In genomic region chr8:71272286-71273150, GRCm38 (mm10) we compare ENCODE assay signal across 8 mouse cellular contexts. TPM values are rescaled to one million over a fixed set of nuclear protein-coding genes. Genes with fewer than 3 reads are reported as not detected.
A peak's percentile ranks its signal among the peaks of the same experiment; 100 is the strongest.
DNase-seq lines count a peak whose midpoint lies in the region; ATAC-seq lines count a peak whose summit lies in the region.

TSS of gene Myo9b (plus strand) at chr8:71272714.
TSS of gene Haus8 (minus strand) at chr8:71272934.

- ATAC-seq in heart, embryonic 13.5 days (ENCODE audit: extremely low read depth, insufficient number of reproducible peaks, low FRiP score, low TSS enrichment) = peak; percentile 99
- peak; percentile 95 for ATAC-seq in liver, embryonic 12.5 days
- peak; percentile 98 for ATAC-seq in stomach, embryonic 15.5 days (ENCODE audit: insufficient read depth, low FRiP score, low read depth)

- DNase-seq in CD4-positive, CD25-positive, alpha-beta regulatory T cell, adult 2 months (ENCODE audit: low read depth, low spot score) = peak; percentile 99
- DNase-seq in fat pad, adult 2 months (ENCODE audit: extremely low read depth, low read depth, low spot score) = peak; percentile 75
- peak; percentile 98 for DNase-seq in kidney, postnatal 10 days
- peak; percentile 97 to 98 for DNase-seq in natural killer cell, adult 2 months (ENCODE audit: low spot score in 2 of 2)

- H3K9me3 ChIP-seq in heart, embryonic 13.5 days = no peaks in the 10 kb centered on the region
- H3K9me3 ChIP-seq in liver, embryonic 12.5 days (replicated peaks) = no peaks in the 10 kb centered on the region
- no peaks in the 10 kb centered on the region for H3K9me3 ChIP-seq in stomach, embryonic 15.5 days

- no peaks in the 10 kb centered on the region for H3K27me3 ChIP-seq in heart, embryonic 13.5 days (replicated peaks)
- no peaks in the 10 kb centered on the region for H3K27me3 ChIP-seq in liver, embryonic 12.5 days (replicated peaks)
- no peaks in the 10 kb centered on the region for H3K27me3 ChIP-seq in stomach, embryonic 15.5 days (replicated peaks)

- peaks cover 6% of the 10 kb centered on the region; the same call in 1 of the 2 replicates for H3K4me1 ChIP-seq in brown adipose tissue, adult 24 weeks (ENCODE audit: control insufficient read depth, insufficient read depth, insufficient read length, low read length)
- H3K4me1 ChIP-seq in heart, embryonic 13.5 days = peaks cover 59% of the 10 kb centered on the region
- peaks cover 60% of the 10 kb centered on the region for H3K4me1 ChIP-seq in liver, embryonic 12.5 days
- H3K4me1 ChIP-seq in stomach, embryonic 15.5 days = peaks cover 14% of the 10 kb centered on the region

- H3K9ac ChIP-seq in heart, embryonic 13.5 days = peak within 1 kb of the TSS; percentile 90
- peak within 1 kb of the TSS; percentile 93 for H3K9ac ChIP-seq in liver, embryonic 12.5 days
- H3K9ac ChIP-seq in stomach, embryonic 15.5 days = peak within 1 kb of the TSS; percentile 77

- peak within 1 kb of the TSS; percentile 84 for H3K4me3 ChIP-seq in brown adipose tissue, adult 24 weeks (ENCODE audit: insufficient read depth, low read depth, low read length)
- H3K4me3 ChIP-seq in heart, embryonic 13.5 days = peak within 1 kb of the TSS; percentile 88
- peak within 1 kb of the TSS; percentile 91 for H3K4me3 ChIP-seq in liver, embryonic 12.5 days
- peak within 1 kb of the TSS; percentile 81 for H3K4me3 ChIP-seq in stomach, embryonic 15.5 days (replicated peaks)

- H3K27ac ChIP-seq in brown adipose tissue, adult 24 weeks (replicated peaks; ENCODE audit: low read depth, low read length) = peak within 1 kb of the TSS; percentile 75
- H3K27ac ChIP-seq in heart, embryonic 13.5 days (replicated peaks) = peak within 1 kb of the TSS; percentile 91
- peak within 1 kb of the TSS; percentile 93 for H3K27ac ChIP-seq in liver, embryonic 12.5 days
- H3K27ac ChIP-seq in stomach, embryonic 15.5 days = peak within 1 kb of the TSS; percentile 89

- peak within 1 kb of the TSS; percentile 87 for H3K4me2 ChIP-seq in heart, embryonic 13.5 days
- peak within 1 kb of the TSS; percentile 88 for H3K4me2 ChIP-seq in liver, embryonic 12.5 days
- H3K4me2 ChIP-seq in stomach, embryonic 15.5 days = peak within 1 kb of the TSS; percentile 77

- WGBS in heart, embryonic 13.5 days = under 1% methylated on average over 84 of the region's 84 CpGs
- WGBS in liver, embryonic 12.5 days (ENCODE audit: insufficient replicate concordance) = under 1% methylated on average over 84 of the region's 84 CpGs
- under 1% methylated on average over 84 of the region's 84 CpGs for WGBS in stomach, embryonic 15.5 days

- H3K36me3 ChIP-seq in heart, embryonic 13.5 days = peaks cover 47% of the 10 kb centered on the region
- peaks cover 43% of the 10 kb centered on the region for H3K36me3 ChIP-seq in liver, embryonic 12.5 days
- H3K36me3 ChIP-seq in stomach, embryonic 15.5 days = no peaks in the 10 kb centered on the region

RNA-seq across cellular contexts. Expression of gene Myo9b, which starts in this region (rescaled TPM):
- polyA plus RNA-seq in brown adipose tissue, adult 24 weeks (2012; ENCODE audit: insufficient read depth, insufficient read length, missing spikeins) = 10.3 and 14.4 TPM in 2 replicates
- polyA plus RNA-seq in heart, embryonic 13.5 days (2015; fragmentation: Nextera tagmentation; extraction: Ambion mirVana) = 14.5 and 16.3 TPM in 2 replicates
- 13.5 and 13.8 TPM in 2 replicates for polyA plus RNA-seq in liver, embryonic 12.5 days (2016; fragmentation: Nextera tagmentation; extraction: Ambion mirVana)
- polyA plus RNA-seq in stomach, embryonic 15.5 days (2015; fragmentation: Nextera tagmentation; extraction: Ambion mirVana) = 17.8 and 22.7 TPM in 2 replicates

RNA-seq across cellular contexts. Expression of gene Haus8, which starts in this region (rescaled TPM):
- 2.8 and 5.3 TPM in 2 replicates for polyA plus RNA-seq in brown adipose tissue, adult 24 weeks (2012; ENCODE audit: insufficient read depth, insufficient read length, missing spikeins)
- polyA plus RNA-seq in heart, embryonic 13.5 days (2015; fragmentation: Nextera tagmentation; extraction: Ambion mirVana) = 126 and 154 TPM in 2 replicates
- polyA plus RNA-seq in liver, embryonic 12.5 days (2016; fragmentation: Nextera tagmentation; extraction: Ambion mirVana) = 60.1 and 62.8 TPM in 2 replicates
- 49.9 and 53.7 TPM in 2 replicates for polyA plus RNA-seq in stomach, embryonic 15.5 days (2015; fragmentation: Nextera tagmentation; extraction: Ambion mirVana)

Comparison
In these comparisons a context has a peak if more than half of its experiments do, and no peak if none do; other contexts are left out.
1. Peak in every context shown above with its lines: DNase-seq, ATAC-seq, H3K4me3 ChIP-seq and H3K27ac ChIP-seq.